Mouse (Mus musculus) frontal cortex, adult (tissue): ENCODE results near the gene Tlr2.

Experiments
- ATAC-seq: cut with Nextera tagmentation; 2 replicates; pipeline ENCODE4 v1.9.2; 2017; ENCODE audit warnings: mild to moderate bottlenecking, moderate library complexity, mixed read lengths; ENCODE audit not compliant: low TSS enrichment

Tlr2 gene

GRCm38 (mm10) chr3:83828145-83828611 lies 13.4 kb downstream of the Tlr2 start:
- ATAC-seq = no peak

DNA sequence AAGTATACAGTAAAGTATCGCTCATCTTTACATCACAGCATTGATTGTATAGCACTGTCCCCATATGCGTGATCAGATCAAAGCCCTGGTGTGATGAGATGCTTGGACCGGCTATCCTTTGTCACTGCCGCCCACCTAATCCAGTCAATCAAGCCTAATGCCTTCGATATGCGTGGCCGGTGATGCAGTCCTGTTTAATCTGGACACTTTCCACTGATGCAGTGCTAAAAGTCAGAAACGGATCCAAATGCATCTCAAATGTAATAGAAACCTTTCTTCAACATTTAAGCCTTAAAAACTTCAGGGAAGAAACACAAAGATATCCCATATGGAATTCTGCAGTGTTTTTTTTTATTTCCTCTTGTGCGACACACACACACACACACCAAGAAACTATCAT lies 13.9 kb downstream of the Tlr2 start:
- ATAC-seq = no peak

DNA sequence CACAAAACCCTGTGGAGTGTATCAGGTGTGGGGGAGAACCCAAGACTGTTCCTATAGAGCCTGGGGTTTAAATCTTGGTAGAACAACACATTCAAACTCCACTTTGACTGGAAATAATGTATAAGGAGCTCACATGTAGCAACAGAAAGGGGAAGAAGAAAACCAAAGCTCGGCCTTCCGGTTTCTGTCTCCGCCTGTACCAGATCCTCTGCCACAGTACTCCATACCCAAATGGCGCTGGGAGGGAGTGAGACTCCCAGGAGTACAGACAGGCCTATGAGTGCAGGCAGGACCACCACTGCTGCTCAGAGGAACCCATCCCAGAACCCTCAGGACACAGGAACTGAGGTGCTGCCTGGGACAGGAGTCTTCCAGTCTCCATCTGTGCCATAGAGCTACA lies 17.8 kb downstream of the Tlr2 start:
- no peak for ATAC-seq

GRCm38 (mm10) chr3:83816372-83816925 lies 25.1 kb downstream of the Tlr2 start:
- no peak for ATAC-seq

DNA sequence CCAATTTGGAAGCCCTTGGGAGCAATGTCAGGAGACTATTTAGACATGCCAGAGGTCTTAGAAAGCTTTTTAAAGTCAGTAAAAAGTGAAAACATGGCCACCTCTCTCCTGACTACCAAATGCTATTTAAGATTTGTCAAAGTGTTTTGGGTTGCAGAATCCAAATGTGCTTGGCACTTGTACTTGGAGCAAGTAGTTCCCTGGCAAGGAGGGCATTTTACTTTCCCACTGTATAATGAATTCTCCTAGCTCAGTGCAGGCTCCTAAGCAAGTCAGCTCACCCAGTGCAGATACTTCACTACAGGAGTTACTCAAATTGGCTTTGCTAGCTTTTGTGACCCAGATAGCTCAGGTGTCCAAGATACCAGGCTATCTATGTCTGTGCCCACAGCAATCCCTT lies 28.7 kb downstream of the Tlr2 start:
- peak; percentile 84 for ATAC-seq

GRCm38 (mm10) chr3:83811987-83812386 lies 29.6 kb downstream of the Tlr2 start:
- ATAC-seq = no peak

DNA sequence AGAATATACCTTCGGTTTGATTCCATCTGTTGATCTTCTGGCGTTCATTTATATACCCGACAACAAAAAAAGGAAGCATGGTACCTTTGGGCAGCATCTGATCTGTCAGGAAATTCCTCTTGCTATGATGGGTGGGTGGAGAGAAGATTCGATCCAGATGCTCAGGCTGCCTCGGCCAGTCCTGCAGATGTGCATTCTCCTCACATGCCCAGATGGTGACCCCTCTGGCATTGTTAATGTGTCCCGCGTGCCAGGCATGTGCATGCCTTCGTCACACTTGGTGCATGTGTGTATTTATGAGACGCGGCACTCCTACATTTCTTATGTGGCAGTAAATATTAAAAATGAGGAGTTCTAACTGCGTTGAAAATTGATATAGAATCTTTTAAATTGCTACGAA lies 33.1 kb downstream of the Tlr2 start:
- ATAC-seq = no peak

- ATAC-seq = no peak
Measured at GRCm38 (mm10) chr3:83801649-83802155, 39.9 kb downstream of the Tlr2 start.

- ATAC-seq = no peak
Measured at GRCm38 (mm10) chr3:83799486-83799885, 42.1 kb downstream of the Tlr2 start.

DNA sequence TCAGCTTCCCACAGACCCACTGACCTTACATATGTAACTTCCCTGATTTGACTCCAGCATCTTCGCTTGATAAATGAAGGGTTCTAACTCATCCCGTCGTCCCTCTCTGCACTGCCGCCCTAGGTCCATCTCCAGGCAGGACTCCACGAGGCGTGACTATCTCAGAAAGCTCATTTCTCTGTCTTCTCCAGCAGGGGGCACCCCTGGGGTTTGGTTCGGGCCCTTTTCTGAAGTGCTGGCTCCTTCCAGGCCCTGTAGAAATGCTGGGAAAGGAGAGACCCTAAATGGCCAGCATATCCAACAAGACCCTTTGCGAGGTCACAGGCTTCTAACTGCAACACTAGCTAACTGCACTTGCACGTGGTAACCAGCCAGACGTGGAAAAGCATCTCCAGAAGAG lies 43.7 kb downstream of the Tlr2 start:
- ATAC-seq = peak; percentile 96

DNA sequence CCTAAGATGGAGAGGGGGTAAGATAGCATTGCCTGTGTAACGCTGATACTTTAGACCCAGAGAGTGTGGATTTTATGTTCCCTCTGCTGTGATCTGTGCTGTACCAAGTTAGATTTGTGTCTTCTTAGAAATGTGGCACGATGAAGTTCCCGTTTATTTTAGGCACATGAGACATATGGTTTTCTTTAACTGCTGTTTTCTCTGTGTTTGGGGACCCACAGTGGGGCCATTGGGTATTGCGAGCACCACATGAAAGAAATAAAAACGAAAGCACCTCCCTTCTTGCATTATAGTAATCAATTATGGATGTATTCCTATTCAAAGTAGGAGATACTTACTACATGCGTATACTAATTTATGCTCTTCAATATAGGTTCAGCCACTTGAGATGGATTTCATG lies 44.5 kb downstream of the Tlr2 start:
- ATAC-seq = peak; percentile 87

DNA sequence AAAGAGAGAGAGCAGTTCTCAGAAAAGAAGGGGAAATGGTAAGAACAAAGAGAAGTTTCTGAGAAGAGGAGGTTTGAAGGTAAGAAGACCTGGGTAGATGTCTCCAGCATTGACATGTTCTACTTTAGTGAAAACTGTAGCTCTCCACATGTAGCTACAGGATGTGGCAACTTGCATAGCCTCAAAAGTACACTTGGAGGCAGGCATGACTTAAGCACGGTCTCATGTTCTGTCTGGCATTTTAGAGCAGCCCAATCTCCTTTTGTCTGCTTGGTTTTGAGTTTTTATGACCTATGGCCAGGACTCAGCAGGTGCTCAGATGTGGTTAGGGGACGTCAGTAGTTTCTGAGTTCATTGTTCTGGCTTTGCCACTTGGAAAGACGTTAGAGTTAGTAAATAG lies 50.1 kb downstream of the Tlr2 start:
- ATAC-seq = no peak

- ATAC-seq = peak; percentile 84
Measured at GRCm38 (mm10) chr3:83789651-83790451, 51.7 kb downstream of the Tlr2 start.

- ATAC-seq = no peak
Measured at GRCm38 (mm10) chr3:83787776-83788305, 53.7 kb downstream of the Tlr2 start.

DNA sequence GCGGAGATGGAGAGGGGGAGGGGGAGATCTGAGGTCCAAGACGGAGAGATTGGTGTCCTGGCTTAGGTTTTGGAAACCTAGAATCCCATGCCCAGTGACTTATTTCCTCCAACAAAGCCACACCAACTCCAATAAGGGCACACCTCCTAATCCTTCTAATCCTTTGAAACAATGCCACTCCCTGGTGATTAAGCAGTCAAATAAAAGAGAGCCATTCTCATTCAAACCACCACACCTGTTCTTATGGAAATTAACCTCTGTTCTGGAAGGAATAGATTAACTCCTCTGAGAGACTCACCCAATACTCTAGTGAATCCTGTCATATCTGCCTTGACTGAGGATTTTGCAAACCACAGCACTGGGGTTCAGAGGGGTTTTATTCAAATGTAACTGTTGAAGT lies 54.5 kb downstream of the Tlr2 start:
- no peak for ATAC-seq
